Mouse (Mus musculus) thymus, postnatal 36 days (tissue): ENCODE measurements around the gene Dntt.
A peak's percentile ranks its signal among the peaks of the same experiment; 100 is the strongest.

Experiments used
- DNase-seq, 2 experiments: peaks; one replicate each; pipeline ENCODE4 v3.0.0; 2022; ENCODE audit warnings: mixed read lengths in 2 of 2

Gene Dntt

DNA sequence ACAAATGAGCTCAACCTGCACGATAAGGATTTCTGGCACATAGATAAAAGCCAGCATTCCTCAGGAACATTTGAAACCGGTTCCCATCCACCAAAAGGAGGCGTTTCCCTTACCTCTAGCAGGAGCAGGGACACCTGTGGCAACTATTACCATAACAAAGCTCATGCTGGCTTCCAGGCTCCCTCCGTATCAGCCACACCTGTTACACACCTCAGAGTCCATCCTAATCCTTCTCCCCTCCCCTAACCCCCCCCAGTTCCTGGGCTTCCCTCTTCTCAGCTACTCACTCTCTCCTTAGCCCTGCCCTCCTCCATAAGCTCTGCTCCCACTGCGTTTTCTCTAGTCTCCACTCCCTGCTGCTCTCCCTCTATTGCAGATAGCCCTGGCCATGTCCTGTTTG lies 15.5 kb upstream of the Dntt start:
- no peak for DNase-seq

DNA sequence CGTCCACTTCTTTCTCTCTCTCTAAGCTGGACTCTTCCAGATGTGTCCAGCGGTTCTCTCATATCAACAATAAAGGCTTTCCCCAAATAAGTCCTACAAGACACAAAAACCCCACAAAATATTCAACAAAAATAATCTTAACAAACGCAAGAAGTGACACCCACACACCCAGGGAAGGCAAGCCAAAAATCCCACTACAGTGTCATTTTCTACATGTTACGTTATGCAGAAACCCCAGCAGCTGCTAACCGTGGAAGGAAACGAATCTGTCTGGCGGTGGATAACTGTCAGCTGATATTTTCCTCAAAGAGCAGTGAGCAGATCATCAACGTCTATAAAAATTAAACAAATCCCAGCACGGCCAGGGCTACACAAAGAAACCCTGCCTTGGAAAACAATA lies 15.1 kb upstream of the Dntt start:
- no peak for DNase-seq

DNA sequence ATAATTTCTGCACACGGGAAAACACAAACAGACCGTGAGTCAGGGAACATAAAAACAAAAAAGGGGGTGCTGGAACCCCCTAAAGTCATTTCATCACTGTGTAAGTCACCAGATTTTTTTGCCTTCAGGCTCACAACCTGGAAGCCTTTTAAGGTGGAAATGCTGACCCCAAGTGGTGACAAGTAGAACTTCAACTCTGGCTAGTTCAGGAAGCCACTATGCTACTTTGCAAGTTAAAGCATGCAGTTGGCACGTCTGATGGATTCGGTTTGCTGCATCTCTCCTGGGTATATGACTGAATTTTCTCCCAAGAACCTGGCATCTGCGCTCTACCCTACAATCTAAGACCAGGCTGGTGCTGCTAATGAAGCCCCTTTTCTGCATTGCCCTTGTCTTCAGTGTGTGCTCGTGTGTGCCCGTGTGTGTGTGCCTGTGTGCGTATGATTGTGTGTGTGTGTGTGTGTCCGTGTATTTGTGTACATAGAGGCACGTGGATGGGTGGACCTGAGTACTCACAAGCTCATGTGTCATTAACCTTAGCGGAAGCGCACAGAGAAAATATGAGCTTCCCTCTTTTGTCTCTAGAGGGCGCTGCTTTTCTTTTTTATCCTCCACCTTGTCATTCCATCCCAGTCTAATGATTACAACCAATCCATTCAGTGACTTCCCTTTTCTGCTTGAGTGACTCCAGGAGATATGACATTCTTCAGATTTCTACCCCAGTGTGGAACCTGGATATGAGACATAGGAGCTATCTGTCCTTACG lies 12.9 kb upstream of the Dntt start:
- peak in 1 of 2 experiments; percentile 66 for DNase-seq

DNA sequence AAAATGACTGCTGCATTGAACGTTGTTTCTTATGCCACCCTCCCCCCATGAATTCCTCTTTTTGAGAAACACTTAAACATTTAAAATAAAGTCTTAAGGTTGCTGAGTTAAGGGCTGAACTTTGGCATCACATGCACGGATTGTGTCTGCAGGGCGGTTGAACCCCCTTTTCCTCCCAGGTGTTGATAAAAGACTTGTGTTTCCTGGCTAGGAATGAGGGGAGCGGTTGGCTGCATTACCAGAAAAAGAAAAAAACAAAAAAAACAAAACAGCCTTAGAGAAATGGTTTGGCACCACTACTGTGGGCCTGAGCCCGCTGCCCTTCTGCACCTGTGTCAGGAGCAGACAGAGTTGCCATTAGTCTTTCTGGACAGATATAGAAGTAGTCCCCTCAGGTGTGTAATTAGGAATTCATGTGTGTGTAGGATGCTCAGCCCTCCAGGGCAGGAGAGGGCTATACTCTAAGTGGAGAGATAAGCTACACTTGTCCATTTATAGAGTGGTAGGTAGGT lies 9.9 kb upstream of the Dntt start:
- DNase-seq: peak in 1 of 2 experiments; percentile 75

DNA sequence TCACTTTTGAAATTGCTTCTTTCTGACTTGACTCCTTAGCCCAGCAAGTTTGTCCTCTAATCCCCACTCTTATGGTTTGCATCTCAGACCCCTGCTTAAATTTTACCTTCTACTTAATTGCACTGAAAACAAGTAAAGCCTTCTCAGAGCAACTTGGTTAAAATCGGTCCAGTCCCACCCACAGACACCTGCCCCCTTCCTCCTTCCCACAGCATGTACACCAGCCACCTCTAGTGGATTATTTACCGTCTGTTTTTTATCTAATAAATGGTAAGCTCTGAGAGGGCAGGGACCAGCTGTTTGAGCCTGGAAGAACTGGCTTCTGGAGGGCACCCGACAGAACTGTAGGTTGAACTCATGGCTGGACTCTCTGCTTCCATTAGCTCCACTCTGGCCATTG lies 8.5 kb upstream of the Dntt start:
- no peak for DNase-seq

GRCm38 (mm10) chr19:41022244-41022643 lies 6.8 kb upstream of the Dntt start:
- DNase-seq: peak in 1 of 2 experiments; percentile 76

GRCm38 (mm10) chr19:41026551-41026950 lies 2.5 kb upstream of the Dntt start:
- DNase-seq: peak in 1 of 2 experiments; percentile 65

- peak in 1 of 2 experiments; percentile 75 for DNase-seq
Observed at GRCm38 (mm10) chr19:41027024-41027423, 2.1 kb upstream of the Dntt start.

DNA sequence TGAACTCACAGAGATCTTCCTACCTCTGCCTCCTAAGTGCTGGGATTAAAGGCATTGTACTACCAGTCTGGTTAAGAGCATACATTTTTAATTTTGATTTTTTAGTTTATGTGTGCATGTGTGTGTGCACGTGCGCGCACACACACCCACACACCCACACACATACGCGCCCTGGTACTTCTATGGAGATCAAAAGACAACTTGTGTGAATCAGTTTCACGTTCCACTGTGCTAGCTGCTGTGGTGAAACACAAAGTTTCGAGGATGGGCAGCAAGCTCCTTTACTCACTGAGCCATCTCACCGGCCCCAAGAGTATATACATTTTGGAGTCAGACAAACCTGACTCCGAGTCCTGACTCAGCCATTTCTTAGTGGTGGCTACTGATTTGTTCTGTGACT lies 1.5 kb upstream of the Dntt start:
- DNase-seq: no peak

DNA sequence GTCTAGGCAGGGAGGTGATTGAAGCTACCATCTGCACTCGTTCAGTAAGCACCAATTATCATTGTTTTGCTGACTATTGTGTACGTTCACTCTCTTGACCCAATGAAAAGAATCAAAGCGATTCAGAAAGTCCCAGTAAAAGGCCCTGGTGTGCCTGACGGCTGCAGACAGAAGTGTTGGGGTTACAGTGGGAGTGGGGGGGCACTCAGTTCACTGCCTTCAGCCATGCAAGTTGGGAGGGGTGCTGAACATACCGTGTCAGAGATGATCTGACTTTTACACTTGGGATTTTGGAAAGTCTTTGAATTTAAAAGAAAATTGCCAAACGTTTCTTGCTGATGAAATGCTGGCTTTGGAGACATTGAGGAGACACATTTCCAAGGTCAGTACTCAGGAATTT lies 1.1 kb downstream of the Dntt start:
- DNase-seq: peak in 1 of 2 experiments; percentile 65

GRCm38 (mm10) chr19:41031009-41031408 lies 1.9 kb downstream of the Dntt start:
- peak; percentile 74 to 86 for DNase-seq

DNA sequence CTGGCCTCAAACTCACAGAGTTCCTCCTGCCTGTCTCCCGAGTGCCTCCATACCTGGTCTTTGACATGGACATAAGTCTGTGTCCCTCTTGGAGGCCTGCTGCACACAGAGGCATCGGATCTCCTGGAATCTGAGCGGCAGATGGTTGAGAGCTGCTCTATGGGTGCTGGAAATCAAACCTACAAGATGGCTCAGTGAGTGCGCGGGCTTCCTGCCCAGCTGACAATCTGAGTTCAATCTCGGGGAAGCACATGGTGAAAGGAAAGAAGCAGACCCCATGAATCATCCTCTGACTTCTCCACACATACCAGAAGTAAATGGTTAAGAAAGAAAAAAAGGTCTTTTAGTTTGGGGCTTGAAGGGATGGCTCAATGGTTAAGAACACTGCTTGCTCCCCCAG lies 2.8 kb downstream of the Dntt start:
- DNase-seq: peak in 1 of 2 experiments; percentile 53

- DNase-seq: no peak
Observed at GRCm38 (mm10) chr19:41035809-41036551, 6.9 kb downstream of the Dntt start.

- DNase-seq: peak; percentile 78 to 86
Observed at GRCm38 (mm10) chr19:41039110-41039509, 10.0 kb downstream of the Dntt start.

- DNase-seq: no peak
Observed at GRCm38 (mm10) chr19:41045091-41045770, 16.2 kb downstream of the Dntt start.

DNA sequence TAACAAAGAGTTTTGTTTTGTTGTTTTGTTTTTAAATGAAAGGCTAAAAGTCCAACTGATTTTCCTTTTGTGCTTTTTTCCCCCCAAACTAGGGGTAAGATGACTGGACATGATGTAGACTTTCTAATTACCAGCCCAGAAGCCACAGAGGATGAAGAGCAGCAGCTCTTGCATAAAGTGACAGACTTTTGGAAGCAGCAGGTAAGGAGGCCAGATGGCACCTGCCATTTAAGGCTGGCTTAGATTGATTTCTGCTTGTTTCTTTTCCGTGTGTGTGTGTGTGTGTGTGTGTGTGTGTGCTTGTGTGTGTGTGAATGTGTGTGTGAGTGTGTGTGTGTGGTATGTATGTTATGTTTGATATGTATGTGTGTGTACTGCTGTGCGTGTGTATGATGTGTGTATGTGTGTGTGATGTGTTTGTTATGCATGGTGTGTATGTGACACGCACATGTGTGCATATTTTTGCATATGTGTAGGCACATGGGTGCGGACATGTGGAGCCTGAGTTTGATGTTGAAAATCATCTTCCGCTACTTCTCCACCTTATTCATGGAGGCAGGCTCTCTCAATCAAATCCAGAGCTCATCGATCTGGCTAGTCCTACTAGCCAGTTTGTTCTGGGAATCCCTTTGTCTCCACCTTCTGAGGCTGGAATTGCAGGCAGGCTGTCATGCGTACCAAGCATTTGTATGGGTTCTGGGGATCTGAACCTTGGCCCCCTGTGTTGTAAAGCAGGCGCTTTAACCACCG lies 18.5 kb downstream of the Dntt start:
- no peak for DNase-seq

- no peak for DNase-seq
Observed at GRCm38 (mm10) chr19:41048187-41048559, 19.1 kb downstream of the Dntt start.

- no peak for DNase-seq
Observed at GRCm38 (mm10) chr19:41051714-41052113, 22.6 kb downstream of the Dntt start.

DNA sequence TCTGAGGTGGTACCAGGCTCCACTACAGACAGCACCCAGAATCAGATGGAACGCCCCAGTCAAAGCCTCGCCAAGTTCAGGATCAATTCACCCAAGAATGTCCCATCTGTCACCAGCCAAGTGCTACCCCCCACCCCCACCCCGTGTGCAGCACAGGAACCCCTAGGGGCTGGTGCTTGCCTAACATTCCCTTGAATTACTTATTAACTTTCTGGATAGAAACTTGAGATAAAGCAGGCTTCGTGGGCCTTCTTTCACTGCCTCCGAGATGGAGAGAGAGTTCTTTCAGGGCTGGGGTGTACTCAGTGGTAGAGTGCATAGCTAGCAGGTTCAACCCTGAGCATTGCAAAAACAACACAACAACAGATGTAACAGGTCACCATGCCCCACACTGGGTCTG lies 23.2 kb downstream of the Dntt start:
- DNase-seq: no peak

DNA sequence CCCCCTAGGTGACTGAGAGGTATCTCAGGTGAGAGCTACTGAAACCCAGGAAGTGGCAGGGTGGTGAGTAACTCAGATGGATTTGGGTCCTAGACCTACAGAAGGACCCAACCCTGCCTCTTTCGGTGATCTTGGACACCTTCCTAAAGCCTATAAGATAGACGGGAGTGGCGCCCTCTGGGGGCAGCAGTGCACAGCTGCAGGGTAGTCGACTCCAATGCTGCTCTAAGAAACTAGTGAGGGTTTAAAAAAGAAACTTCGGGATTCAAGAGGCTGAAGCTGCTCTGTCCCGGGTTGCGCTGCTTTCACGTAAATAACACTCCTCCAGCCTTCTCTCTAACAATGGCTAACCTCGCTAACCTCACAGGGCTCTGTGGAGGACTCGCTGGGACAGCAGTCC lies 24.5 kb downstream of the Dntt start:
- DNase-seq: peak; percentile 71

GRCm38 (mm10) chr19:41054702-41055101 lies 25.6 kb downstream of the Dntt start:
- no peak for DNase-seq

GRCm38 (mm10) chr19:41071500-41071899 lies 42.4 kb downstream of the Dntt start:
- peak; percentile 86 to 89 for DNase-seq
